Mouse (Mus musculus): ENCODE measurements around the gene Pgam2.

- TF ChIP-seq POLR2A (IDR thresholded peaks at IDR 0.05; ENCODE audit: control insufficient read depth in 1 of 2, insufficient read depth in 1 of 2, low read depth in 1 of 2, low read length in 2 of 2, poor library complexity in 1 of 2) = no peak
- no peak for TF ChIP-seq TAL1 (IDR thresholded peaks at IDR 0.05; ENCODE audit: low read length)
- no peak for TF ChIP-seq CTCF (IDR thresholded peaks at IDR 0.05 in 2 of 3, conservative IDR thresholded peaks at IDR 0.05 in 1 of 3; ENCODE audit: control insufficient read depth in 1 of 3, insufficient read depth in 1 of 3, low read depth in 2 of 3, low read length in 3 of 3, poor library complexity in 1 of 3, severe bottlenecking in 1 of 3)
- TF ChIP-seq USF2 (IDR thresholded peaks at IDR 0.05; ENCODE audit: borderline replicate concordance in 1 of 2, insufficient read depth in 1 of 2, low read depth in 1 of 2, low read length in 2 of 2) = no peak
- no peak for TF ChIP-seq BHLHE40 (IDR thresholded peaks at IDR 0.05; ENCODE audit: borderline replicate concordance, low read depth, low read length)
- TF ChIP-seq EP300 (IDR thresholded peaks at IDR 0.05; ENCODE audit: low read depth in 1 of 2, low read length in 2 of 2) = no peak
- TF ChIP-seq SMC3 (IDR thresholded peaks at IDR 0.05; ENCODE audit: low read depth, low read length) = no peak
- no peak for TF ChIP-seq USF1 (IDR thresholded peaks at IDR 0.05; ENCODE audit: low read depth, low read length)
- no peak for TF ChIP-seq KAT2A (conservative IDR thresholded peaks at IDR 0.05; ENCODE audit: low read depth, low read length)
- TF ChIP-seq RCOR1 (IDR thresholded peaks at IDR 0.05; ENCODE audit: low read depth, low read length) = no peak
- no peak for TF ChIP-seq POLR2AphosphoS2 (IDR thresholded peaks at IDR 0.05; ENCODE audit: low read length)
- TF ChIP-seq GATA1 (IDR thresholded peaks at IDR 0.05; ENCODE audit: low read depth, low read length) = no peak
- TF ChIP-seq ELF1 (IDR thresholded peaks at IDR 0.05; ENCODE audit: low read depth, low read length) = no peak
- no peak for TF ChIP-seq ZNF384 (IDR thresholded peaks at IDR 0.05; ENCODE audit: low read depth, low read length)
Observed at GRCm38 (mm10) chr11:5835057-5835456, 31.5 kb upstream of the Pgam2 start.
